In genomic region chr17:36912031-36912430, GRCm38 (mm10) we compare ENCODE assay signal across 36 mouse cellular contexts. TPM values are rescaled to one million over a fixed set of nuclear protein-coding genes. Genes with fewer than 3 reads are reported as not detected.
"Had no signal": no experiment of that assay in that cellular context is flagged by ENCODE, and none has a peak within 500 bp of the region (broad histone marks: within the 10 kb centered on the region; RNA-seq: fewer than 3 reads in every experiment).

No protein-coding gene starts in this region.

- H3K9me3 ChIP-seq: heart, embryonic 12.5 days; hindbrain, embryonic 10.5 days; hindbrain, embryonic 12.5 days; kidney, embryonic 15.5 days; limb, embryonic 10.5 days; limb, embryonic 12.5 days; liver, embryonic 12.5 days had no signal

- H3K27ac ChIP-seq: gastrocnemius, adult 2 months; heart, adult 2 months; hindbrain, embryonic 10.5 days; hindbrain, embryonic 12.5 days; hindbrain, embryonic 14.5 days; kidney, embryonic 15.5 days; kidney, postnatal 0 days; layer of hippocampus, adult 2 months; left cerebral cortex, adult 2 months; limb, embryonic 10.5 days; limb, embryonic 12.5 days; liver, embryonic 12.5 days; liver, embryonic 14.5 days had no signal

- H3K4me2 ChIP-seq: heart, embryonic 12.5 days; hindbrain, embryonic 12.5 days; hindbrain, embryonic 14.5 days; kidney, embryonic 15.5 days; limb, embryonic 12.5 days; liver, embryonic 12.5 days had no signal

- H3K4me1 ChIP-seq: heart, embryonic 12.5 days; hindbrain, embryonic 12.5 days; kidney, embryonic 15.5 days; limb, embryonic 10.5 days; limb, embryonic 12.5 days; liver, embryonic 12.5 days had no signal

- H3K9ac ChIP-seq: heart, embryonic 12.5 days; hindbrain, embryonic 12.5 days; hindbrain, embryonic 14.5 days; kidney, embryonic 15.5 days; limb, embryonic 12.5 days; liver, embryonic 12.5 days; liver, embryonic 14.5 days had no signal

- H3K36me3 ChIP-seq: heart, embryonic 12.5 days; hindbrain, embryonic 10.5 days; hindbrain, embryonic 12.5 days; kidney, embryonic 15.5 days; limb, embryonic 10.5 days; limb, embryonic 12.5 days; liver, embryonic 12.5 days had no signal

- H3K4me3 ChIP-seq: gastrocnemius, adult 2 months; heart, adult 2 months; heart, embryonic 12.5 days; hindbrain, embryonic 10.5 days; hindbrain, embryonic 12.5 days; kidney, embryonic 15.5 days; layer of hippocampus, adult 2 months; left cerebral cortex, adult 2 months; limb, embryonic 10.5 days; limb, embryonic 12.5 days; liver, embryonic 12.5 days had no signal

- H3K27me3 ChIP-seq: hindbrain, embryonic 12.5 days had no signal

- ATAC-seq: forebrain, embryonic 16.5 days; hindbrain, embryonic 16.5 days; inflammation-experienced regulatory T-cells, adult 6 months; intestine, embryonic 16.5 days; liver, embryonic 12.5 days had no signal

- DNase-seq: gastrocnemius, adult 2 months; gastrocnemius, postnatal 10 days; gastrocnemius, postnatal 25 days; heart, adult 2 months; heart, postnatal 10 days; heart, postnatal 4 days; kidney, adult 18-20 months; kidney, postnatal 14 days; liver had no signal

RNA-seq across cellular contexts. Expression of gene Trim31, which starts 14.1 kb away (rescaled TPM):
- total RNA-seq: gastrocnemius, adult 2 months; gastrocnemius, postnatal 10 days; gastrocnemius, postnatal 25 days; gastrocnemius, postnatal 4 days; granulocyte monocyte progenitor cell, adult 5-6 weeks; heart, adult 2 months; heart, postnatal 10 days; heart, postnatal 25 days; heart, postnatal 4 days; layer of hippocampus, postnatal 10 days; left cerebral cortex, adult 2 months; left cerebral cortex, postnatal 14 days; left cerebral cortex, postnatal 36 days had no signal
- polyA plus RNA-seq: forebrain, embryonic 16.5 days; frontal cortex, adult 2 months; heart, adult 2 months; heart, embryonic 12.5 days; heart, embryonic 14.5 days; hindbrain, embryonic 10.5 days; hindbrain, embryonic 12.5 days; hindbrain, embryonic 14.5 days; hindbrain, embryonic 16.5 days; inflammation-experienced regulatory T-cells, adult 6 months; kidney, embryonic 15.5 days; kidney, postnatal 0 days; limb, embryonic 10.5 days; limb, embryonic 12.5 days; limb, embryonic 14.5 days; liver, embryonic 12.5 days; liver, embryonic 14.5 days had no signal

RNA-seq across cellular contexts. Expression of gene Trim40, which starts 22.1 kb away (rescaled TPM):
- total RNA-seq: gastrocnemius, adult 2 months; gastrocnemius, postnatal 10 days; gastrocnemius, postnatal 25 days; gastrocnemius, postnatal 4 days; granulocyte monocyte progenitor cell, adult 5-6 weeks; heart, adult 2 months; heart, postnatal 10 days; heart, postnatal 25 days; heart, postnatal 4 days; layer of hippocampus, adult 2 months; layer of hippocampus, postnatal 10 days; layer of hippocampus, postnatal 25 days; left cerebral cortex, adult 2 months; left cerebral cortex, postnatal 14 days; left cerebral cortex, postnatal 36 days had no signal
- polyA plus RNA-seq: forebrain, embryonic 16.5 days; heart, adult 2 months; heart, embryonic 12.5 days; heart, embryonic 14.5 days; hindbrain, embryonic 10.5 days; hindbrain, embryonic 12.5 days; hindbrain, embryonic 14.5 days; inflammation-experienced regulatory T-cells, adult 6 months; kidney, embryonic 15.5 days; kidney, postnatal 0 days; limb, embryonic 10.5 days; limb, embryonic 12.5 days; limb, embryonic 14.5 days; liver, embryonic 12.5 days; liver, embryonic 14.5 days; liver, embryonic 16.5 days had no signal

RNA-seq across cellular contexts. Expression of gene Rnf39, which starts 30.7 kb away (rescaled TPM):
- total RNA-seq: granulocyte monocyte progenitor cell, adult 5-6 weeks had no signal
- polyA plus RNA-seq: heart, embryonic 12.5 days; inflammation-experienced regulatory T-cells, adult 6 months; liver, embryonic 12.5 days had no signal

RNA-seq across cellular contexts. Expression of gene Trim10, which starts 42.7 kb away (rescaled TPM):
- total RNA-seq: gastrocnemius, adult 2 months; granulocyte monocyte progenitor cell, adult 5-6 weeks; layer of hippocampus, adult 2 months; left cerebral cortex, adult 2 months; left cerebral cortex, postnatal 36 days had no signal
- polyA plus RNA-seq: inflammation-experienced regulatory T-cells, adult 6 months had no signal
